Mouse (Mus musculus) cerebellum, adult 2 months (tissue): Measurements from ENCODE around the gene Krba1. TPM values are rescaled to one million over a fixed set of nuclear protein-coding genes. Genes with fewer than 3 reads are reported as not detected.

Experiments
- DNase-seq, 2 experiments: peaks; one replicate each; pipeline ENCODE4 v3.0.0; 2021
- H3K27ac ChIP-seq: fragments of 200-500 bp; 2 replicates; pipeline ENCODE4 v1.5.1; 2012; ENCODE audit warnings: low read length, control low read depth, inconsistent platforms; ENCODE audit not compliant: insufficient read depth
- H3K27me3 ChIP-seq: fragments of 200-500 bp; 2 replicates; pipeline ENCODE4 v1.6.1; 2012; ENCODE audit warnings: inconsistent platforms, mild to moderate bottlenecking, low read length, moderate library complexity; ENCODE audit not compliant: control insufficient read depth, insufficient read depth
- H3K4me1 ChIP-seq: fragments of 200-500 bp; 2 replicates; pipeline ENCODE4 v1.6.1; 2011; ENCODE audit warnings: low read length; ENCODE audit not compliant: control insufficient read depth, insufficient read depth
- H3K4me3 ChIP-seq: fragments of 200-500 bp; replicated peaks from 2 replicates; pipeline ENCODE3; 2011; ENCODE audit warnings: mild to moderate bottlenecking, low read depth, low read length, control low read depth; ENCODE audit not compliant: insufficient read depth
- CTCF ChIP-seq: fragments of 200-500 bp; IDR thresholded peaks from 2 replicates; pipeline ENCODE4 v1.5.1; 2011; ENCODE audit warnings: low read depth, mild to moderate bottlenecking, control low read depth, low read length, moderate library complexity, borderline replicate concordance; ENCODE audit not compliant: insufficient read depth
- POLR2A ChIP-seq: fragments of 200-500 bp; IDR thresholded peaks from 2 replicates; pipeline ENCODE4 v1.6.1; 2011; ENCODE audit warnings: low read length, control low read depth, borderline replicate concordance; ENCODE audit not compliant: insufficient read depth
- WGBS: fragments of 180-500 bp; shearing (Covaris S2); methylation state at CpG from one replicate; pipeline ENCODE4 v1.1.7; 2018; 5-methylcytosine and 5-hydroxymethylcytosine counted together
- polyA plus RNA-seq: library from polyadenylated mRNA; depleted of rRNA; stranded (reverse); fragments of >200 nt; gene quantifications from 2 replicates; pipeline ENCODE4 v1.2.3, GENCODE M21; 2012; rRNA removed

Krba1 gene
- polyA plus RNA-seq, 1 experiment: 50.6 TPM

DNA sequence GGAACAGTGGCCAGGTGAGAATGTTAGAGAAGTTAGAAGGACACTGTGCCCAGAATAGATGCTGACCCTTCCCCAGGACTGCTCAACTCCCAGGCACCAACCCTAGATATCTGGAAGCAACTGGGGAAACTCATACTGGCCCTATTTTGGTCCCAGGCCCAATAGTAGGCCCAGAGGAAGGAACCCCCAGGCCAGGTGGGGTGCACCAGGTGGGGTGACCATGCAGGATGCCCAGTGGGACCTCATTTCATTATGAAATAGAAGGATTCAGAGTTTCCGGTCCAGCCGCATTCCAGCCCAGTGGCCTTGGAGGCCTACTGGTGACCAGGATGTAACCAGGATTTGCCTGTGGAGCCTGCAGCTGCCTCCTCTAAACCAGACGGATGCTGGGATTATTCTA, 51.5 kb downstream of the Krba1 start:
- Histone ChIP-seq H3K4me3 (no peak overlapping the region), H3K4me1 (0 out of 2 replicates have a peak, but pooled peaks cover 8% of the 10 kb centered on the region), H3K27me3 (no peaks in the 10 kb centered on the region), H3K27ac (no peak overlapping the region)
- TF ChIP-seq POLR2A: no peak
- no peak for TF ChIP-seq CTCF
- no peak for DNase-seq
- 56% methylated on average over 3 of the region's 3 CpGs for WGBS

DNA sequence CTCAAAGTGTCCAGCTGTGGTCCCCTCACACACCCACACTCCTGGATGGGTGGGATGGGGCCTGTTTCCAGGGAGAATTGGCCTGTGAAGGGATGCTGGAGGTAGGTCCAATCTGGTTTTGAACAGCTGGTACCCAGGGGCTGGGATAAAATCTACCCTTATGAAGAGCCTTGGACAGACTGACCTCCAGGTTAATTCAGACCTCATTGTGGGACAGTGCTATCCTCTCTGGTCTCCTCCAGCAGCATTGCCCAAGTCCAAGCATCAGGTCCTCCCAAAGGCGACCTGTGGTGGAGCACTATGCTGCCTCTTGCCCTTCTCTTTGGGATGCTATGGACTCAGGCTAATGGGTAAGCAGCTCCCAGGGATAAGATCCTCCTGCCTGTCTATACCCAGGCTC, 52.5 kb downstream of the Krba1 start, which contains the start of gene Sspo:
TSS of gene Sspo (plus strand) at position 301 of the 400 bp plus-strand sequence.
- Histone ChIP-seq H3K4me1 (peaks cover 8% of the 10 kb centered on the region; the same call in 1 of the 2 replicates), H3K27me3 (no peaks in the 10 kb centered on the region), H3K4me3 (no peak within 1 kb of the TSS), H3K27ac (no peak within 1 kb of the TSS)
- DNase-seq: no peak
- 79% methylated on average over 1 of the region's 1 CpGs for WGBS
- TF ChIP-seq CTCF: no peak
- no peak for TF ChIP-seq POLR2A

DNA sequence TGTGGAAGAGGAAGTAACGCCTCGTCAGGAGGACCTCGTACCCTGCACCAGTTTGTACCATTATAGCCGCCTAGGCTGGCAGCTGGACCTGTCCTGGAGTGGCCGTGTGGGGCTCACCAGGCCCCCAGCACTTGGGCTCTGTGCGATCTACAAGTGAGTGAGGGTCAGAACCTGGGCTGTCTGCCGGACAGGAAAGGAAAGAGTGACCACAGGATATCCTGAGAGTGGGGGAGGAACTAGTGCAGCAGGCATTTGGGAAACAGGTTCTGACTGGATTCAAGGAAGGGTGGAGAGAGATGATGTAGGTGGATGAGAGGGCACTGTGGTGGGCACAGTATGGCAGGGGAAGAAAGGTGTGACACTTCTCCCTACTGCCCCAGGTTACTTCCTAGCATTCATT, 53.1 kb downstream of the Krba1 start:
- 83% methylated on average over 7 of the region's 7 CpGs for WGBS
- no peak for DNase-seq
- TF ChIP-seq CTCF: no peak
- no peak for TF ChIP-seq POLR2A

DNA sequence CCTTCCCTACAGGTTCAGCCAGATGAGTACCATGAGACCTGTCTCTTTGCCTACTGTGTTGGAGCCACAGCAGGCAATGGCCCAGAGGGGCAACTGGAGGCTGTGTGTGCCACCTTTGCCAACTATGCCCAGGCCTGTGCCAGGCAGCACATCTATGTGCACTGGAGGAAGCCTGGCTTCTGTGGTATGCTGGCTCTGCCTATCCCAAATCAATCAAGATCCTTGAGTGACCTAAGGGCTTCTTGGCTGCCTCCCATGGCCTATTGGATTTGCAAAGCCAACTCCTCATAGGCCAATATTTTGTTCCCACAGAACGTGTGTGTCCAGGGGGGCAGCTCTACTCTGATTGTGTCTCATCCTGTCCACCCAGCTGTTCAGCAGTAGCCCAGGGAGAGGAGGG, 56.8 kb downstream of the Krba1 start:
- 68% methylated on average over 1 of the region's 1 CpGs for WGBS
- TF ChIP-seq POLR2A (no peak), CTCF (no peak)

More for the DNA sequence above, 53.1 kb downstream of the Krba1 start:
- Histone ChIP-seq H3K4me3 (no peak overlapping the region), H3K27ac (no peak overlapping the region), H3K4me1 (peaks cover 8% of the 10 kb centered on the region; the same call in 1 of the 2 replicates), H3K27me3 (no peaks in the 10 kb centered on the region)

DNA sequence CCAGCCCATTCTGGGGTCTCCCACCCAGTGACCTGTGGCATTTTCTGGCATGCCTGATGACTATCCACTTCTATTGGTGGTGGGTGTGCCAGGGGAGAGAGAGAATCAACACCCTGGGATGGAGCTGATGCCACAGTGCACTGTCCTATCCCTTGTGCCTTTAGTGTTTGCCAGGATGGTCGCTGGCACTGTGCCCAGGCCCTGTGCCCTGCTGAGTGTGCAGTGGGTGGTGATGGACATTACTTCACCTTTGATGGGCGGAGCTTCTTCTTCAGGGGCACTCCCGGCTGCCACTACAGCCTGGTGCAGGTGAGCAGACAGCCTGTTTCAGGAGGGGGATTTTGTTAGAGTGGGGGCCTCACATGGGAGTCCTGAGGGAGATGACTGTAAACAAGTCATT, 57.4 kb downstream of the Krba1 start:
- H3K4me3 ChIP-seq: no peak overlapping the region
- TF ChIP-seq POLR2A: no peak
- no peak for TF ChIP-seq CTCF
- no peaks in the 10 kb centered on the region for H3K27me3 ChIP-seq
- DNase-seq: no peak
- WGBS: 51% methylated on average over 3 of the region's 3 CpGs
- H3K27ac ChIP-seq: no peak overlapping the region
- no peaks in the 10 kb centered on the region; the same call in 1 of the 2 replicates for H3K4me1 ChIP-seq

More for the DNA sequence above, 56.8 kb downstream of the Krba1 start:
- Histone ChIP-seq H3K27ac (no peak overlapping the region), H3K27me3 (no peaks in the 10 kb centered on the region), H3K4me1 (no peaks in the 10 kb centered on the region; the same call in 1 of the 2 replicates), H3K4me3 (no peak overlapping the region)
- no peak for DNase-seq

DNA sequence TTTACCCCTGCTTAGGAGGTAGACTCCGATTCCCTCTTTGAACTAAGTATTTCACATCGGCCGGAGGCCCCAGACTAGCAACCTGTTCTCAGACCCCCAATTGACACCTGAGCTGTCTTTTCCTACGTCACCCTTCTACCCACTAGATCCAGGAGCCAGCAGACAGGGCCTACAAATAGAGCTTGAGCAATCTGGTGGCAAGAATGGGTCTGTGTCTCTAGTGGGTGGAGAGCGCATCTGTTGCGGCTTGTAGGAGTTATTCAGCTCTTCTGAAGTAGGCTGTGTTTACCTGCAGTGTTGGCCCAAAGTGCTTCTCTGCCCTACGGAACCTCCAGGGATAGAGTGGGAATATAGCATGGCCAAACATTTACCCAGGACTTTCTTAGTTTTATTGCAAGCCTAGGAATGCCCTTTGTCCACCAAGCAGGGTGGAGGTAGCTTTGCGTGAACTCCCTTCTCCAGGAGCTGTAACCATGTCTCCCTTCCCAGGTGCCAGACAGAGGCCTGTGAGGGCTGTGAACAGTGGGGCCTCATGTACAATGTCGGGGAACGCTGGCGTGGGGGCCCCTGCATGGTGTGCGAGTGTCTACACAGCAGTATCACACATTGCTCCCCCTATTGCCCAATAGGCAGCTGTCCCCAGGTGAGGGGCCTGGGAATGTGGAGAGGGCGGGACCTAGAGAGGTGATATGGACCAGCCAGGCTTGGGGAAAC, 69.7 kb downstream of the Krba1 start:
- no peak overlapping the region for H3K4me3 ChIP-seq
- 94% methylated on average over 13 of the region's 13 CpGs for WGBS
- peaks cover 18% of the 10 kb centered on the region for H3K4me1 ChIP-seq
- H3K27ac ChIP-seq: no peak overlapping the region
- H3K27me3 ChIP-seq: no peaks in the 10 kb centered on the region
- DNase-seq: no peak
- no peak for TF ChIP-seq POLR2A
- TF ChIP-seq CTCF: no peak

DNA sequence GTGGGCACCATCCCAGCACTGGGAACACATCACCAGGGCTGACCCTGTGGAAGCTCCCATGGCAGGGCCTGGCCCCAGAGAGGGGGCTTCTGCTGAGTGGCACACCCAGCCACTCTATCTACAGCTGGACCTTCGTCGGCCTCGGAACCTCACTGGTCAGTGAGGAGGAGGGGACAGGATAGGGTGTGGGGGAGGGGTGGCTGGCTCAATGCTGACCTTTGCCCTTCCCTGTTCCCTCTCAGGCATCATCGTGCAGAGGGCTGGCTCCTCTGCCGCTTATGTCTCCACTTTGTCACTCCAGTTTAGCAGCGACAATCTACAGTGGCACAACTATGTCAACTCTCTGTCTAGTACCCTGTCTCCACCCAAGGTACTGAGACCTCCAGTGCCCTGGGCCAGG, 71.3 kb downstream of the Krba1 start:
- TF ChIP-seq POLR2A (no peak), CTCF (no peak)
- DNase-seq: no peak
- Histone ChIP-seq H3K4me1 (peaks cover 18% of the 10 kb centered on the region), H3K4me3 (no peak overlapping the region), H3K27me3 (no peaks in the 10 kb centered on the region), H3K27ac (no peak overlapping the region)
- WGBS: 64% methylated on average over 6 of the region's 6 CpGs

DNA sequence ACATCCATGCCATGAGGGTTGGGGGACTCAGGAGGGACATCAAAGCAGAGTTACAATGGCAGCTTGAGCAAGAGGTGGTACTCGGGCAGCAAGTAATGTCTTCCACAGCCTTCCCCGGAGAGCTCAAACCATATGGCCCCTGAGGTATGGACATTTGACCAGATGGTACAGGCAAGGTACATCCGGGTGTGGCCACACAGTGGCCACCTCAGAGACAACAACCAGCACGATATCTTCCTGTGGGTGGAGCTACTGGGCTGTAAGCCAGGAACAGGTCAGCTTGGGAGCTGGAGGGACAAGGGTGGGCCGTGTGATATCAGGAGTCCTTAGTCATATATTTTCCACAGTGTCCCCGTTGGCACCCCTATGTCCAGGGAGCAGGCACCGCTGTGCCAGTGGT, 72.1 kb downstream of the Krba1 start:
- WGBS: 33% methylated on average over 7 of the region's 7 CpGs
- H3K4me3 ChIP-seq: no peak overlapping the region
- no peaks in the 10 kb centered on the region for H3K27me3 ChIP-seq
- peaks cover 18% of the 10 kb centered on the region for H3K4me1 ChIP-seq
- H3K27ac ChIP-seq: no peak overlapping the region
- TF ChIP-seq CTCF (peak; percentile 24; the same call in 1 of the 2 replicates), POLR2A (no peak)
- peak in 1 of 2 experiments; percentile 42 for DNase-seq

Other genes with a start within 250 kb of the Krba1 start
- gene Zfp467, start 50.2 kb downstream of the Krba1 start, polyA plus RNA-seq: 80.4 and 93.2 TPM in 2 replicates
- gene Sspo, start 52.6 kb downstream of the Krba1 start, polyA plus RNA-seq: 3.7 and 5.0 TPM in 2 replicates
- 459 and 460 TPM in 2 replicates for gene Atp6v0e2, start 142.0 kb downstream of the Krba1 start, polyA plus RNA-seq
- 30.0 and 33.1 TPM in 2 replicates for gene Lrrc61, start 159.2 kb downstream of the Krba1 start, polyA plus RNA-seq
- 13.7 and 21.6 TPM in 2 replicates for gene Rarres2, start 177.2 kb downstream of the Krba1 start, polyA plus RNA-seq
- not detected in 2 replicates for gene Gm45021, start 194.0 kb downstream of the Krba1 start, polyA plus RNA-seq
- 98.5 and 109 TPM in 2 replicates for gene Repin1, start 198.3 kb downstream of the Krba1 start, polyA plus RNA-seq
- not detected in 2 replicates for gene Gm44965, start 198.4 kb downstream of the Krba1 start, polyA plus RNA-seq
- gene Zfp775, start 206.5 kb downstream of the Krba1 start, polyA plus RNA-seq: 7.4 and 7.6 TPM in 2 replicates
- gene AI854703, start 231.2 kb downstream of the Krba1 start, polyA plus RNA-seq: 34.3 and 35.2 TPM in 2 replicates